Mouse (Mus musculus) forebrain, embryonic 14.5 days (tissue): ENCODE results near the gene Synj2. TPM values are rescaled to one million over a fixed set of nuclear protein-coding genes. Genes with fewer than 3 reads are reported as not detected.

Source experiments
- ATAC-seq: fragments of 200-750 bp; cut with Nextera tagmentation; 2 replicates; pipeline ENCODE4 v1.8.0; 2017; ENCODE audit warnings: mild to moderate bottlenecking, moderate library complexity
- DNase-seq: peaks from one replicate; pipeline ENCODE4 v3.0.0-alpha.2; 2015; ENCODE audit warnings: low spot score
- H3K27ac ChIP-seq: fragments of 300-500 bp; sonication (generic); 2 replicates; pipeline ENCODE4 v1.5.1; 2014; ENCODE audit warnings: low read depth, mild to moderate bottlenecking, control low read depth, low read length, moderate library complexity
- H3K27me3 ChIP-seq: fragments of 300-500 bp; sonication (generic); replicated peaks from 2 replicates; pipeline ENCODE4 v1.6.1; 2014; ENCODE audit warnings: low read length, control low read depth, mixed read lengths; ENCODE audit not compliant: control insufficient read depth, insufficient read depth
- H3K36me3 ChIP-seq: fragments of 300-500 bp; sonication (generic); 2 replicates; pipeline ENCODE4 v1.6.1; 2014; ENCODE audit warnings: low read length, control low read depth; ENCODE audit not compliant: control insufficient read depth, insufficient read depth
- H3K4me1 ChIP-seq: fragments of 300-500 bp; sonication (generic); 2 replicates; pipeline ENCODE4 v1.6.1; 2014; ENCODE audit warnings: antibody characterized with exemption, low read length, control low read depth; ENCODE audit not compliant: control insufficient read depth, insufficient read depth
- H3K4me2 ChIP-seq: fragments of 300-500 bp; sonication (generic); 2 replicates; pipeline ENCODE4 v1.6.1; 2014; ENCODE audit warnings: mild to moderate bottlenecking, control low read depth, low read length
- H3K4me3 ChIP-seq: fragments of 300-500 bp; sonication (generic); 2 replicates; pipeline ENCODE4 v1.5.1; 2014; ENCODE audit warnings: low read depth, low read length, control low read depth
- H3K9ac ChIP-seq: fragments of 300-500 bp; sonication (generic); 2 replicates; pipeline ENCODE4 v1.6.1; 2014; ENCODE audit warnings: mild to moderate bottlenecking, low read length, control low read depth, moderate library complexity
- H3K9me3 ChIP-seq: fragments of 300-500 bp; sonication (generic); replicated peaks from 2 replicates; pipeline ENCODE4 v1.6.1; 2016; ENCODE audit warnings: low read length, control low read depth, mixed read lengths; ENCODE audit not compliant: control insufficient read depth
- WGBS: fragments of 180-500 bp; shearing (Covaris S2); extraction: QIAGEN DNeasy Blood & Tissue Kit; methylation state at CpG from one replicate; pipeline ENCODE4 v1.1.7; 2014; 5-methylcytosine and 5-hydroxymethylcytosine counted together
- polyA plus RNA-seq: library from polyadenylated mRNA; unstranded; fragments of >200 nt; fragmentation: Nextera tagmentation; extraction: Ambion mirVana; gene quantifications from 2 replicates; pipeline ENCODE4 v1.2.1, GENCODE M21; 2014

Gene Synj2
- 0.72 and 0.90 TPM in 2 replicates for polyA plus RNA-seq

DNA sequence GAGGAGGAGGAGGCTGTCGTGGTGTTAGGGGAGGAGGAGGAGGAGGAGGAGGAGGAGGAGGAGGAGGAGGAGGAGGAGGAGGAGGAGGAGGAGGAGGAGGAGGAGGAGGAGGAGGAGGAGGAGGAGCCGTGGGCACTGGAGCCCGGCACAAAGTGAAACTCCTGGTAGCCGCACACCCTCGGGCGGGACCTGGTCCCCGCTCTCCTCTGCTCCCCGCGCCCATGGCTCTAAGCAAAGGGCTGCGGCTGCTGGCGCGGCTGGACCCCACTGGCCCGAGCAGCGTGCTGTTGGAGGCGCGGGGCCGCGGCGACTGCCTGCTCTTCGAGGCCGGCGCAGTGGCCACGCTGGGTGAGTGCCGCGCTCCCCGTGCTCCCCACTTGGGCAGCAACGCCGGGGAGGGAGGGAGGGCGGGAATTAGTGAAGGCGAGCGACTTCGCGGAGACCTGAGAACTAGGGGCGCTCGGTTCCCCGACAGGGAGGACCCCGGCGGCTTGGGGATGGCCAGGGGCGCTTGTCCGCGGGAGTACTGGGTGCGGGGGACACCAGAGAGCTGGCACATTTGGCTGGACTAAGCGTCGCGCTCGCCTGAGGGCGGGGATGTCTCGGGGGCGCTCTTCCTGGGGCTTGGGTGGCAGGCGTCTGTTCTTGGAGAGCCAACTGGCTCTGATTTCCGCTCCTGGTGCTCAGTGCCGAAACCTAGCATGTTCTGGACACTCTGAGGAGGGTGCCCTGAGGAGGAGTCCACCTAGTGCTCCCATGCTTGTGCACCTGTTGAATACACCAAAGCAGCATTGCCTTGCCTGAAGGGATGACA lies at the start of gene Synj2:
Gene Synj2, plus strand, starts transcription at position 51 of the 814 bp plus-strand sequence.
- H3K4me1 ChIP-seq: no peaks in the 10 kb centered on the region
- no peak within 1 kb of the TSS for H3K27ac ChIP-seq
- DNase-seq: peak; percentile 58
- peak within 1 kb of the TSS; percentile 80 for H3K4me2 ChIP-seq
- peak; percentile 83 for ATAC-seq
- H3K36me3 ChIP-seq: no peaks in the 10 kb centered on the region
- 3% methylated on average over 33 of the region's 52 CpGs for WGBS
- H3K9ac ChIP-seq: peak within 1 kb of the TSS; percentile 56
- H3K27me3 ChIP-seq: peaks cover 28% of the 10 kb centered on the region
- no peaks in the 10 kb centered on the region for H3K9me3 ChIP-seq
- peak within 1 kb of the TSS; percentile 43 for H3K4me3 ChIP-seq

DNA sequence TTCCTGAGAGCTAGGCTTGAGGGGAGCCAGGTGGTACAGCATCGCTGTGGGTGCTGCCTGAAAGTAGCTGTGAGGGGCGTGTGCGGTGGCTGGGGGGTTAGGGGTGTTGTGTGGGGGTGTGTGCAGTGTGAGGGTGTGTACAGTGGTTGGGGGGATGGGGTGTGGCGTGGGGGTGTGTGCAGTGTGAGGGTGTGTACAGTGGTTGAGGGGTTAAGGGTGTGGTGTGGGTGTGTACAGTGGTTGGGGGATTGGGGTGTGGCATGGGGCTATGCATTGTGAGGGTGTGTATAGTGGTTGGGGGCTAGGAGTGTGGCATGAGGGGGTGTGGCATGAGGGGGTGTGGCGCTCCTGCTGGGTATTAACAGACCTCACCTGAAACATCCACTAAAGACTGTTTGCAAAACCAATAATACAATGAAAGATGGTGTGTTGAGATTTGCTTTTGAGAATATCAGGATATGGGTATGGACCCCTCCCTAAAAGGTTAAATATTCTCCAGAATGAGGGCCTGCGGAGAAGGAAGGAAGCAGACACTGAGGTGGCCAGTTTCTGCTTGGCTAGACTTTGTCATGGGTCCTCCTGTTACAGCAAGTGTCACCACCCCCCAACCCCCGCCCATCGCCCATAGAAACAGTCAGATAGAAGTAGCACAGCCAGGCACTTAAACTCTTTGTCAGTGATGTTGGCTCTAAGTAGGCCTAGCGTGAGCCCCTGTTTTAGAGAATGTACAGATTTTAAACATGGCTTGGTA lies 49.0 kb upstream of the Synj2 start:
- H3K36me3 ChIP-seq: no peaks in the 10 kb centered on the region
- no peak overlapping the region for H3K4me3 ChIP-seq
- no peak overlapping the region for H3K27ac ChIP-seq
- no peak overlapping the region for H3K4me2 ChIP-seq
- no peak overlapping the region for H3K9ac ChIP-seq
- H3K9me3 ChIP-seq: no peaks in the 10 kb centered on the region
- 90% methylated on average over 9 of the region's 9 CpGs for WGBS
- H3K4me1 ChIP-seq: no peaks in the 10 kb centered on the region
- H3K27me3 ChIP-seq: no peaks in the 10 kb centered on the region
- ATAC-seq (no peak), DNase-seq (no peak)

DNA sequence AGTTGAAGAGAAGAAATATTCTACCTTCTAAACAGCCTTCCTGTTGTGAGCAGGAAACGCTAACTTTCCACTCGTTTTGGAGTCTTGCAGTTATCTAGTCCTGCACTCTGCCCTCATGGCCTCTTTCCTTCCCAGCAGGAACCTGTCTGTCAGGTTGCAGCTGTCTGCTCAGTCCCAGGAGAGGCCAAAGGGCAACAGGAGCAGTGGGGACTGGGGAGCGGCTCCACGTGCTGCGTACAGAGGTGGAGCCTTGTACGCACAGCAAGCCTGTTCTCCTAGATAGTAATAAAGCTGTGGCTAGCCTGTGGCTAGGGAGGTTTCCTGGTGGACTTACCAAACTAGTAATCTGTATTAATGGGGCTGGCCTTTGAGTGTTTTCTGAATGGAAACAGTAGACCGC lies 48.0 kb upstream of the Synj2 start:
- no peak overlapping the region for H3K4me2 ChIP-seq
- ATAC-seq: no peak
- 38% methylated on average over 7 of the region's 7 CpGs for WGBS
- no peak for DNase-seq
- H3K27me3 ChIP-seq: no peaks in the 10 kb centered on the region
- H3K9ac ChIP-seq: no peak overlapping the region
- H3K27ac ChIP-seq: no peak overlapping the region
- no peaks in the 10 kb centered on the region for H3K9me3 ChIP-seq
- no peak overlapping the region for H3K4me3 ChIP-seq
- H3K36me3 ChIP-seq: no peaks in the 10 kb centered on the region
- no peaks in the 10 kb centered on the region for H3K4me1 ChIP-seq

DNA sequence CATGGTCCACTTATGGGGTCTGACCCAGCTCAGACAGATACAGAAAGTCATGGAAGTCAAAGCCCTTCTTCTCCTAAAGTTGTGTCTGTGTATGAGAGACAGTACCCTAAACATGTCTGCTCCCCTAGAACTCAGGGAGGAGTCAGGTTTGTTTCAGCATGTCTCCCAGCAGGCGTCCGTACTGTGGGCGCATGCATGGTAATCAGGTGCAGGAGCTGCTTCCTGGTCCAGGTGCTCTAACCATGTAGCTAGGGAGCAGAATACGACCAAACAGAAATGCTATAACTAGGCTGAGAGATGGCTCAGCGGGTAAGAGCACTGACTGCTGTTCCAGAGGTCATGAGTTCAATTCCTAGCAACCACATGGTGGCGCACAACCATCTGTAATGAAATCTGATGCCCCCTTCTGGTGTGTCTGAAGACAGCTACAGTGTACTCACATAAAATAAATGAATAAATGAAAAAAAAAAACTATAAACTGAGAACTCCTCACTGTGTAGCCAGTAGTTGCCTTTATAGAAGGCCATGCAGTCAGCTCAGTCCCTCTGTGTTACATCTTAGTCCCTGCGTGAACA lies 47.4 kb upstream of the Synj2 start:
- WGBS: 82% methylated on average over 7 of the region's 7 CpGs
- Histone ChIP-seq H3K4me2 (no peak overlapping the region), H3K9me3 (no peaks in the 10 kb centered on the region), H3K4me1 (no peaks in the 10 kb centered on the region), H3K36me3 (no peaks in the 10 kb centered on the region), H3K27me3 (no peaks in the 10 kb centered on the region), H3K4me3 (no peak overlapping the region), H3K27ac (no peak overlapping the region), H3K9ac (no peak overlapping the region)
- ATAC-seq (no peak), DNase-seq (no peak)

DNA sequence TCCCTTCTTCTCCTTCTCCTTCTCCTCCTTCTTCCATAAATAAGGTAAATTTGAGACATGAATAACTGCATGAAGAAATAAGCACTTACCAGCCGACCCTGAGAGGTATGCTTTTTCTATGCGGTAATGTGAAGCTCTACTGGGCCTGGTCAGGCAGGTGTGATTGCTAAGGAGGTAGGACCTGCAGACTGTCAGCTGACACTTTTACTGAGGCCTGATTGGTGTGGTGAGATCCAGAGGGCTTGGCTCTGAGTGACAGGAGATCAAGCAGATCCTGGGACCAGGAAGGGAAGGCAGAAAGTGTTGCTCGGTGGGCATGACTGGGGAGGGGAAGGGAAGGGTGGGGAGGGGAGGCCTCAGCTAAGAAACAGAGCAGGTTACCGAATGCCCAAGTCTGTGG lies 45.0 kb upstream of the Synj2 start:
- Histone ChIP-seq H3K36me3 (no peaks in the 10 kb centered on the region), H3K9ac (no peak overlapping the region), H3K4me2 (no peak overlapping the region)

DNA sequence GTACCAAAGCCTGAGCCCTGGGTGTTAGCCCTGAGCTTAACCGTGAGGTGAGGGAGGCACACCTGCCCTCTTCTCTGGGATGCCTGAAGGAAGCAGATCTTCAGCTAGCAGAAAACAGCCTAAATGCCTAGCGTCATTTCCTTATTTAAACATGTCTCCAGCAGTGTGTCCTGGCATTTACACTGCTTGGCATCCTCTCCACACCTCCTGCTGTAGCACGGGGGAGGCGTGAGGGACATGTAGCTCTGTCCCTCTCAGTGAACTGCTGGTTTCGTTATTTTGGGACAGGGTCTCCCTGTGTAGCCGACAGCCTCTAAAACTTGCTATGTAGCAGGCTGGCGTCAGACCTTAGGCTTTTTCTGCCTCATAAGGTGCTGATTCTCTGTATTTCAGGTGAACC lies 44.5 kb upstream of the Synj2 start:
- Histone ChIP-seq H3K27me3 (no peaks in the 10 kb centered on the region), H3K4me1 (no peaks in the 10 kb centered on the region), H3K9me3 (no peaks in the 10 kb centered on the region), H3K27ac (no peak overlapping the region), H3K4me3 (no peak overlapping the region), H3K36me3 (no peaks in the 10 kb centered on the region), H3K9ac (no peak overlapping the region), H3K4me2 (no peak overlapping the region)
- ATAC-seq (no peak), DNase-seq (no peak)
- 87% methylated on average over 7 of the region's 7 CpGs for WGBS

More for the DNA sequence above, 45.0 kb upstream of the Synj2 start:
- DNase-seq (no peak), ATAC-seq (no peak)
- Histone ChIP-seq H3K4me1 (no peaks in the 10 kb centered on the region), H3K4me3 (no peak overlapping the region), H3K27ac (no peak overlapping the region), H3K9me3 (no peaks in the 10 kb centered on the region), H3K27me3 (no peaks in the 10 kb centered on the region)
- WGBS: 79% methylated on average over 4 of the region's 4 CpGs

DNA sequence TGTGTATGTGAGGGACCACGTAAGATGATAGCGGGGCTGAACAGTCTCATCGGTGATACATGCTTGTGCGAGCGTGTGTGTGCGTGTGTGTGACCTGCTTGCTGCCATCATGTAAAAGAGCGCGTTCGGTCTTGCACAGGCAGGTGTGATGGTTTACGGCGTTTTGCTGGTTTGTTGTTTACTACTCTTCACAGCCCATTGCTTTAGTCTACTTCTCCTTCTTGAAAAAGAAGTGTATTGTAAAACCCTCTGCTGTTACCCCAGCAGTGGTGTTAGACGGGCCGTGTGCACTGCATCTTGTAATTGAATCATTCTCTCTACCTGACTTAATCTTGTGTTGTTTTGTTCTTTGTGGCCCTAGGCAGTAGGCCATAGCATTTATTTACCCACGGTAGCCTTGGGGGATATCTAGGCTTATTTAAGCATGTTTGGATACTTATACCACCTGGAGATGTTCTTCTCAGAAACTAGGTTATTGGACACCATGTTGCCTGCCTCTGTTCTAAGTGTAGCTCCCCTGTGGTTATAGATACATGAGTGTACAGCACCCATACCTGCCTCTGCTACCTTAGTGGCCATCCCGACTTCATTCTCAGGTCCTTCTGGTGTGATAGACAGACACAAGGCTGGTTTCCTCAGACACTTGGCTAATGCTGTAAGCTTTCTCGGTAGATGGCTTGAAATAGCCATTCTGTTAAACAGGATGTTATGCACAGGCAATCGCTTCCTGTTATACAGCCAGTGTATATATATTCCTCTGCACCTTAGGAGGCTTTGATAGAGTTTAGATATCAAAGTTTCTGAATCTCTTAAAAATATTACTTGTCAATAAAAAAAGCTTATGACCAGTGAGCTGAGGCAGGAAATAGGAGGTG lies 43.5 kb upstream of the Synj2 start:
- no peaks in the 10 kb centered on the region for H3K9me3 ChIP-seq
- ATAC-seq: no peak
- 91% methylated on average over 17 of the region's 17 CpGs for WGBS
- no peak overlapping the region for H3K4me3 ChIP-seq
- H3K4me1 ChIP-seq: no peaks in the 10 kb centered on the region
- H3K27ac ChIP-seq: no peak overlapping the region
- H3K36me3 ChIP-seq: 0 out of 2 replicates have a peak, but pooled peaks cover 2% of the 10 kb centered on the region
- no peak overlapping the region for H3K9ac ChIP-seq
- no peak for DNase-seq
- no peak overlapping the region for H3K4me2 ChIP-seq
- no peaks in the 10 kb centered on the region for H3K27me3 ChIP-seq

DNA sequence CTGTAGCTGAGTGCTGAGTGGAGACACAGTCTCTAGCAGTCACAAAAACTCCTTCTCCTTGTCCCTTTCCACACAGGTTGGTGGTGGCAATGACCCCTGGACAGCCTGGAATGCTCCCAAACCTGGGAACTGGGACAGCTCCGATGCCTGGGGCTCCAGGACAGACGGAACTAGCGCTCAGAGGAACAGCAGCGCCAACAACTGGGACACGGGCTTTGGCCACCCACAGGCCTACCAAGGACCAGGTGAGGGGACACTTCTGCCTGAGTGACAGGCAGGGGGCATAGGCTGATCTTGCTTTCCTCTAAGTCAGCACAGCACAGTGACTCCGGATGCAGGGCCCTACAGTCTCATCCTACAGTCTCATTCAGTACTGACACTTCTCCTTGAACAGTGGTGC lies 41.8 kb upstream of the Synj2 start:
- Histone ChIP-seq H3K4me3 (no peak overlapping the region), H3K36me3 (0 out of 2 replicates have a peak, but pooled peaks cover 2% of the 10 kb centered on the region), H3K9ac (no peak overlapping the region), H3K4me1 (no peaks in the 10 kb centered on the region), H3K27ac (no peak overlapping the region), H3K27me3 (no peaks in the 10 kb centered on the region), H3K9me3 (no peaks in the 10 kb centered on the region), H3K4me2 (no peak overlapping the region)
- WGBS: 91% methylated on average over 6 of the region's 6 CpGs
- DNase-seq (no peak), ATAC-seq (no peak)
